Mouse (Mus musculus) small intestine, adult 2 months (tissue): ENCODE results near the gene Nrip1.

Experiments
- CTCF ChIP-seq: fragments of 200-500 bp; IDR thresholded peaks from 2 replicates; pipeline ENCODE4 v1.5.1; 2012; ENCODE audit warnings: low read depth, mild to moderate bottlenecking, control low read depth, inconsistent platforms, low read length, moderate library complexity, mixed read lengths; ENCODE audit not compliant: insufficient replicate concordance, insufficient read length; ENCODE audit errors: extremely low read depth
- POLR2A ChIP-seq: fragments of 200-500 bp; IDR thresholded peaks from 2 replicates; pipeline ENCODE4 v1.6.1; 2012; ENCODE audit warnings: low read depth, mild to moderate bottlenecking, control low read depth, inconsistent platforms, low read length, moderate library complexity

- TF ChIP-seq CTCF (no peak), POLR2A (no peak)
Observed at GRCm38 (mm10) chr16:76393267-76393666, 19.6 kb upstream of the Nrip1 start.
